Mouse (Mus musculus) erythroblast, embryonic 14.5 days (primary cell): Measurements from ENCODE around the gene Akap17b.

Source experiments
- GATA1 ChIP-seq: IDR thresholded peaks from 2 replicates; pipeline ENCODE4 v1.6.1; 2012; ENCODE audit warnings: low read length, inconsistent platforms, mixed read lengths
- TAL1 ChIP-seq: IDR thresholded peaks from 3 replicates; pipeline ENCODE4 v1.6.1; 2012; ENCODE audit warnings: low read length, inconsistent platforms, mixed read lengths

DNA sequence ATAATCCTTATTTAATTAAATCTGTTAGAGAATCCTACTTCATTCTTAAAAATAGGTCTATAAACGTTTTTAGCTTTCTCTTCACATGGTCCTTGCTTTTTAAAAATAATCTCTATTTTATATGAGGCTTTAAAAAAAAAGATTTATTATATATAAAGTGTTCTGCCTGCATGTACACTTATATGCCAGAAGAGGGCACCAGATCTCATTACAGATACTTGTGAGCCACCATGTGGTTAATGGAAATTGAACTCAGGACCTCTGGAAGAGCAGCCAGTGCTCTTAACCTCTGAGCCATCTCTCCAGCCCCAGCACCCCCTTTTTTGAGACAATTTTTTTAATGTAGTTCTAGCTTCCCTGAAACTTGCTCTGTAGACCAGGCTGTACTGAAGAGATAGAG lies 14.4 kb downstream of the Akap17b start:
- TF ChIP-seq GATA1 (no peak), TAL1 (no peak)
